Mouse (Mus musculus) forebrain, embryonic 12.5 days (tissue): ENCODE data around the gene Mrps10. TPM values are rescaled to one million over a fixed set of nuclear protein-coding genes. Genes with fewer than 3 reads are reported as not detected.
"Not testable (repeated sequence)": the region's sequence is repeated elsewhere in the genome, so short reads cannot be mapped to it uniquely, and the experiment has no call there.

Source experiments
- ATAC-seq: fragments of 200-750 bp; cut with Nextera tagmentation; 2 replicates; pipeline ENCODE4 v1.8.0; 2017; ENCODE audit warnings: moderate TSS enrichment; ENCODE audit not compliant: low FRiP score
- H3K27ac ChIP-seq: fragments of 300-500 bp; sonication (generic); 2 replicates; pipeline ENCODE4 v1.5.1; 2016; ENCODE audit warnings: mild to moderate bottlenecking
- H3K27me3 ChIP-seq: fragments of 300-500 bp; sonication (generic); 2 replicates; pipeline ENCODE4 v1.6.1; 2016; ENCODE audit warnings: mild to moderate bottlenecking
- H3K36me3 ChIP-seq: fragments of 300-500 bp; sonication (generic); replicated peaks from 2 replicates; pipeline ENCODE4 v1.6.1; 2016; ENCODE audit warnings: mild to moderate bottlenecking
- H3K4me1 ChIP-seq: fragments of 300-500 bp; sonication (generic); 2 replicates; pipeline ENCODE4 v1.6.1; 2016
- H3K4me2 ChIP-seq: fragments of 300-500 bp; sonication (generic); 2 replicates; pipeline ENCODE4 v1.6.1; 2016; ENCODE audit warnings: mild to moderate bottlenecking, moderate library complexity
- H3K4me3 ChIP-seq: fragments of 300-500 bp; sonication (generic); replicated peaks from 2 replicates; pipeline ENCODE4 v1.5.1; 2016; ENCODE audit warnings: mild to moderate bottlenecking
- H3K9ac ChIP-seq: fragments of 300-500 bp; sonication (generic); 2 replicates; pipeline ENCODE4 v1.6.1; 2016; ENCODE audit warnings: mild to moderate bottlenecking
- H3K9me3 ChIP-seq: fragments of 300-500 bp; sonication (generic); 2 replicates; pipeline ENCODE4 v1.6.1; 2016
- WGBS: fragments of 180-500 bp; shearing (Covaris S2); methylation state at CpG from one replicate; pipeline ENCODE4 v1.1.7; 2016; 5-methylcytosine and 5-hydroxymethylcytosine counted together
- polyA plus RNA-seq: library from polyadenylated mRNA; unstranded; fragments of >200 nt; fragmentation: Nextera tagmentation; extraction: Ambion mirVana; gene quantifications from 2 replicates; pipeline ENCODE4 v1.2.1, GENCODE M21; 2016

Gene Mrps10
- polyA plus RNA-seq, 1 experiment from 2014 or later, result 71.3 TPM

DNA sequence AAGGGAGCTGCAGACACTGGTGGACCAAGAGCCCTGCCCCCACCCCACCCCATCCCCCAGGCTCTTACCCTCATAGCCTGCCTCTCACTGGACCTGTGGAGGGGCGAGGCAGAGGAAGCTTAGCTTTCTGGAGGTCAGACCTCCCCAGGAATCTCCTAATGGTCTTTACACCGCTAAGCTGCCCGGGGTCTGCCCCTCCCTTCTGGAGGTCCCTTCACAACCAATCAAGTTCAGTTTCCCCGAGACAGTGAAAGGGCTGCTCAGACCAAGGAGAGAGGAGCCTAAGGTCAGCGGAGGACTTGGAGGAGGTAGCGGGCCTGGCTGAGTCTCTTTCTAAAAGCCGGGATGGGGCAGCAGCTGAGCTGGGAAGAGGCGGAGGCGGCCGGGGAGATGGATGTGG, 16.5 kb downstream of the Mrps10 start, which contains the start of gene Guca1b:
Gene Guca1b, plus strand, starts transcription at position 249 of the 400 bp plus-strand sequence.
- peaks cover 7% of the 10 kb centered on the region for H3K4me1 ChIP-seq
- H3K9me3 ChIP-seq, result no peaks in the 10 kb centered on the region
- no peak within 1 kb of the TSS for H3K9ac ChIP-seq
- peaks cover 6% of the 10 kb centered on the region; the same call in 1 of the 2 replicates for H3K27me3 ChIP-seq
- H3K4me3 ChIP-seq, result no peak within 1 kb of the TSS
- ATAC-seq, result no peak
- H3K36me3 ChIP-seq, result peaks cover 10% of the 10 kb centered on the region; the same call in 1 of the 2 replicates
- H3K4me2 ChIP-seq, result no peak within 1 kb of the TSS
- WGBS, result 36% methylated on average over 10 of the region's 10 CpGs
- no peak within 1 kb of the TSS for H3K27ac ChIP-seq

DNA sequence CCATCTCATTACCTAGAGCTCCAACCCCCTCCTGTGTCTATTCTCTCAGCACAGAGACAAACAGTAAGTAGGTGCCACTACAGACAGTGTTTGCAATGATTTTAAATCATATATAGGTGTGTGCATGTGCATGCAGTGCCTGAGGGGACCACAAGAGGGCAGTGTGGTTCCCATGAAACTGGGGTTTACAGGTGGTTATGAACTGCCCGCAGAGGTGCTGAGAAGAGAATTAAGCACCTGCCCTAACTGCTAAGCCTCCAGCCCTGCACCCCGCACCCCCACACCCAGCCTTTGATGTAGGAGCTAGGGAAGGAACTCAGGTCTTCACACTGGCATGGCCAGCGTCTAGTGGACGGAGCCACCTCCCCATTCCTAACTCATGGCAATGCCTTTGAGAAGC, 18.0 kb downstream of the Mrps10 start:
- H3K27ac ChIP-seq, result no peak overlapping the region
- 67% methylated on average over 4 of the region's 4 CpGs for WGBS
- H3K4me2 ChIP-seq, result no peak overlapping the region
- peaks cover 11% of the 10 kb centered on the region for H3K27me3 ChIP-seq
- H3K9ac ChIP-seq, result no peak overlapping the region
- peaks cover 3% of the 10 kb centered on the region for H3K4me1 ChIP-seq
- no peaks in the 10 kb centered on the region for H3K9me3 ChIP-seq
- no peak overlapping the region for H3K4me3 ChIP-seq
- no peak for ATAC-seq
- H3K36me3 ChIP-seq, result 0 out of 2 replicates have a peak, but pooled peaks cover under 1% of the 10 kb centered on the region

DNA sequence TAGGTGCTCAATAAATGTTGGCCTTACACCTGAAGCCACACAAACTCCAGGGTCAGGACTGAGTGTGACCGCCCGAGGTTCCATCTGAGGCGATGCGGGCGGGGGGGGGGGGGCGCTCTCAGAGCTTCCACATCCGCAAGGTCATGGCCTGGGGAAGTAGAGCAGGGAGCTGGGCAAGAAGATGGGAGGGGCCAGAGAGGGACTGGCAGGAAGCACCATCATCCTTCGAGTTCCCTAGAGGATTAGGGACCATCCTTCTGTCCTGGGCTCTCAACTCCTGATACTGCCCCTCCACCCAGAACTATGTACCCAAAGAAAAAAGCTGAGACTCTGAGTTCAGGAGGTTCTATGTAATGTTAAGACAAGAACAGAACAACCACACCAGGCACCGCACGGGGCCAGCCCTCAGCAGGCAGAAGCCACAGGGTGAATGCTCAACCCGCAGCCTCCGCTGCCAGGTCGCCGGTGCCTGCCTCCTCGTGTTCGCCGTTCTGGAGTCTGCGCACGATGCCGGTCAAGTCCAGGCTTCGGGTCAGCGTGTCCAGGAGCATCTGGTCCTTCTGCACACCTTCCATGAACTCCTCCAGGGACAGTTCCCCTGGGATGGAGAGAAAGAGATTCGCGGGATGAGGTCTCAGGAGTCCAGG, 25.7 kb downstream of the Mrps10 start:
- peak overlapping the region; percentile 45 for H3K4me2 ChIP-seq
- no peak for ATAC-seq
- no peak overlapping the region for H3K27ac ChIP-seq

DNA sequence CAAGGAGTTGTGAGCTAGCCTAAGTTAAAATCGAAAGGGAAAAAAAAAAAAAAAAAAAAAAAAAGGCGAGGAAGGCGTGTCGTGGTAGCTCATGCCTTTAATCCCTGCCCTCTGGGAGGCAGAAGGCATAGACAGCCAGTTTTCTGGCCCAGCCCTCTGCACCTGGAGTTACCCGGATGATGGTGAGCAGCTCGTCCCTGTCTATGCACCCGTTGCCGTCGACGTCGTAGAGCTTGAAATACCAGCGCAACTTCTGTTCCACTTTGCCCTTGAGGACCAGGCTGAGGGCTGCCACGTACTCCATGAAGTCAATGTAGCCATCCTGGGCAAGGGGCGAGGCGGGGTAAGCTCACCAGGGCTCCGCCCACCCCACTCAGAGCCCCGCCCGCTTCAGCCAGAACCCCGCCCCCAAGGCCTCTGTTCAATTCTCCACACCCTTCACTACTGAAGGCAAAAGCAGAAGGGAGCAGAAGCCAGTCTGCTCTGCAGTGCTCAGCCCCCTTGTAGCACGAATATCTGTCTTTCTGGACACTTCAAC, 26.8 kb downstream of the Mrps10 start:
- Histone ChIP-seq H3K4me1 (peaks cover 17% of the 10 kb centered on the region), H3K9me3 (0 out of 2 replicates have a peak, but pooled peaks cover 6% of the 10 kb centered on the region), H3K36me3 (no peaks in the 10 kb centered on the region), H3K9ac (peak overlapping the region; percentile 2; the same call in 1 of the 2 replicates), H3K4me3 (peak overlapping the region; percentile 25), H3K4me2 (peak overlapping the region; percentile 45), H3K27me3 (peaks cover 71% of the 10 kb centered on the region), H3K27ac (no peak overlapping the region)
- ATAC-seq, result peak; percentile 36; the same call in 1 of the 2 replicates
- 3% methylated on average over 20 of the region's 20 CpGs for WGBS

More for the DNA sequence above, 25.7 kb downstream of the Mrps10 start:
- Histone ChIP-seq H3K4me3 (no peak overlapping the region), H3K4me1 (peaks cover 15% of the 10 kb centered on the region), H3K36me3 (no peaks in the 10 kb centered on the region), H3K9me3 (0 out of 2 replicates have a peak, but pooled peaks cover 6% of the 10 kb centered on the region), H3K27me3 (peaks cover 60% of the 10 kb centered on the region), H3K9ac (no peak overlapping the region)
- 26% methylated on average over 24 of the region's 24 CpGs for WGBS

- no peaks in the 10 kb centered on the region for H3K36me3 ChIP-seq
- no peak overlapping the region for H3K9ac ChIP-seq
- H3K4me2 ChIP-seq, result no peak overlapping the region
- peaks cover 68% of the 10 kb centered on the region for H3K27me3 ChIP-seq
- no peaks in the 10 kb centered on the region for H3K9me3 ChIP-seq
- no peak overlapping the region for H3K4me3 ChIP-seq
- WGBS, result 86% methylated on average over 8 of the region's 8 CpGs
- no peak overlapping the region for H3K27ac ChIP-seq
- H3K4me1 ChIP-seq, result peaks cover 19% of the 10 kb centered on the region
- ATAC-seq, result no peak
Measured at GRCm38 (mm10) chr17:47399091-47399490, 30.4 kb downstream of the Mrps10 start.

GRCm38 (mm10) chr17:47400451-47400850, 31.8 kb downstream of the Mrps10 start, which contains the start of gene Guca1a:
Gene Guca1a, minus strand, starts transcription at chr17:47400584.
- Histone ChIP-seq H3K4me1 (peaks cover 9% of the 10 kb centered on the region), H3K4me3 (no peak within 1 kb of the TSS), H3K27me3 (peaks cover 59% of the 10 kb centered on the region), H3K9ac (no peak within 1 kb of the TSS), H3K27ac (no peak within 1 kb of the TSS), H3K4me2 (no peak within 1 kb of the TSS), H3K36me3 (no peaks in the 10 kb centered on the region), H3K9me3 (no peaks in the 10 kb centered on the region)
- 8% methylated on average over 10 of the region's 10 CpGs for WGBS
- no peak for ATAC-seq

DNA sequence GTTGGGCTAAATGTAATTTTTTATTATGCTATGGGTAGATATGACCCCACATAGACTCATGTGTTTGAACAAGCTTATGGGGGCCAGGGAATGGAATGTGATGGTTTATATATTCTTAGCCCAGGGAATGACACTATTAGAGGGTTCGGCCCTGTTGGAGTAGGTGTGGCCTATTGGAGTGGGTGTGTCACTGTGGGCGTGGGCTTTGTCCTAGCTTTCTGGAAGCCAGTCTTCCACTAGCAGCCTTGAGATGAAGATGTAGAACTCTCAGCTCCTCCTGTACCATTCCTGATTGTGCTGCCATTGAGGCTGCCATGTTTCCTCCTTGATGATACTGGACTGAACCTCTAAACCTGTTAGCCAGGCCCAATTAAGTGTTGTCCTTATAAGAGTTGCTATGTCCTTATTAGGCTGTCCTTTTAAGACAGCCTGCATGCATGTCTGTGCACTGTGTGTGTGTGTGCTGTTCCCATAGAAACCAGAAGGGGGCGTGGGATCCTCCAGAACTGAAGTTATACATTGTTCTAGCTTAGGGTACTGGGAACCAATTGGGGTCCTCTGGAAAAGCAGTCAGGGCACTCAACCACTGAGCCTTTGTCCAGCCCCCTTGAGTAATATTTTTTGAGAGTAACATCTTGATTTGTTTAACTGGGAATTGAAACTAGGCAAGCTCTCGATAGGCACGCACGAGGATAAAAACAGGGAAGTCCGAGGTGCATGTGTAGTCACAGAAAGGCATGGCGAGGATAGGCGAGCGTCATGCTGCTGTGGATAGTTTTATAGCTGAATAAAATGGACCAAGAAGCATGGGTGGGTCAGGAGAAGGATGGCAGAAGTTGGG, 39.2 kb downstream of the Mrps10 start:
- peaks cover 5% of the 10 kb centered on the region; the same call in 1 of the 2 replicates for H3K4me1 ChIP-seq
- H3K36me3 ChIP-seq, result no peaks in the 10 kb centered on the region
- H3K27me3 ChIP-seq, result peaks cover 70% of the 10 kb centered on the region
- H3K9me3 ChIP-seq, result no peaks in the 10 kb centered on the region
- 66% methylated on average over 10 of the region's 10 CpGs for WGBS
- ATAC-seq, result no peak
- H3K27ac ChIP-seq, result no peak overlapping the region
- no peak overlapping the region for H3K4me3 ChIP-seq
- H3K9ac ChIP-seq, result no peak overlapping the region
- no peak overlapping the region for H3K4me2 ChIP-seq

- H3K27ac ChIP-seq, result no peak overlapping the region
- H3K4me1 ChIP-seq, result peaks cover 5% of the 10 kb centered on the region; the same call in 1 of the 2 replicates
- peaks cover 71% of the 10 kb centered on the region for H3K27me3 ChIP-seq
- WGBS, result 22% methylated on average over 8 of the region's 8 CpGs
- no peaks in the 10 kb centered on the region for H3K9me3 ChIP-seq
- no peak; the same call in 1 of the 2 replicates for ATAC-seq
- H3K4me3 ChIP-seq, result no peak overlapping the region
- no peak overlapping the region for H3K9ac ChIP-seq
- H3K36me3 ChIP-seq, result no peaks in the 10 kb centered on the region
- no peak overlapping the region for H3K4me2 ChIP-seq
Measured at GRCm38 (mm10) chr17:47408558-47408898, 39.8 kb downstream of the Mrps10 start.

- Histone ChIP-seq H3K4me2 (peak overlapping the region; percentile 58), H3K4me3 (peak overlapping the region; percentile 38), H3K27me3 (peaks cover 75% of the 10 kb centered on the region)
- WGBS, result 2% methylated on average over 74 of the region's 74 CpGs
- not testable (repeated sequence) for H3K36me3 ChIP-seq, H3K9me3 ChIP-seq, H3K4me1 ChIP-seq, H3K9ac ChIP-seq, H3K27ac ChIP-seq
- ATAC-seq, result peak; percentile 30; the same call in 1 of the 2 replicates
Measured at GRCm38 (mm10) chr17:47409897-47410861, 41.5 kb downstream of the Mrps10 start.

- H3K9me3 ChIP-seq, result no peaks in the 10 kb centered on the region
- H3K4me2 ChIP-seq, result no peak overlapping the region
- H3K27me3 ChIP-seq, result 0 out of 2 replicates have a peak, but pooled peaks cover 8% of the 10 kb centered on the region
- no peak for ATAC-seq
- H3K4me3 ChIP-seq, result no peak overlapping the region
- no peak overlapping the region for H3K27ac ChIP-seq
- H3K36me3 ChIP-seq, result no peaks in the 10 kb centered on the region
- H3K9ac ChIP-seq, result no peak overlapping the region
- WGBS, result 65% methylated on average over 2 of the region's 2 CpGs
- H3K4me1 ChIP-seq, result no peaks in the 10 kb centered on the region
Measured at GRCm38 (mm10) chr17:47420195-47420594, 51.5 kb downstream of the Mrps10 start.

DNA sequence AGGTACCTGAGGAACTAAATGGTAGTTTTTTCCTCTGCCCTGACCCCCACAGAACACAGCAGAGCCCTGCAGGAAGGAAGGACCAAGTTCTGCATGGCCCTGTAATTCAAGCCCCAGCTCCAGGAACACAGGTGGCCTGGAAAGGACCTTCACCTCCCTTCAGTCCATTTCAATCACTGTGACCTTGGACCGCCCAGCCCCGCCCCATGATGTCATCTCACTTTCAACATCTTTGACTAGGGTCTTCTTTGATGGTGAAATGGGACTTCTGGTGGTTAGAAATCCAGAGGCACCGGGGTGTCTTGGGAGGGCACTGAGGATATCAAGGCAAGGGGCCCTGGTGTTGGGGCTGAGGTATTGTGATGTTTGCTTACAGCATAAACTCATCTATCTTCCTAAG, 52.9 kb downstream of the Mrps10 start:
- H3K4me3 ChIP-seq, result no peak overlapping the region
- no peak overlapping the region for H3K27ac ChIP-seq
- no peak overlapping the region for H3K4me2 ChIP-seq
- H3K27me3 ChIP-seq, result 0 out of 2 replicates have a peak, but pooled peaks cover 3% of the 10 kb centered on the region
- no peaks in the 10 kb centered on the region for H3K9me3 ChIP-seq
- ATAC-seq, result no peak
- no peaks in the 10 kb centered on the region for H3K4me1 ChIP-seq
- H3K9ac ChIP-seq, result no peak overlapping the region
- no peaks in the 10 kb centered on the region for H3K36me3 ChIP-seq
- WGBS, result 84% methylated on average over 3 of the region's 3 CpGs
